Mouse (Mus musculus) hindbrain, embryonic 16.5 days (tissue): Measurements from ENCODE around the gene Mtcl1. TPM values are rescaled to one million over a fixed set of nuclear protein-coding genes. Genes with fewer than 3 reads are reported as not detected.

ENCODE experiments used
- ATAC-seq: fragments of 200-750 bp; cut with Nextera tagmentation; 2 replicates; pipeline ENCODE4 v1.8.0; 2017; ENCODE audit warnings: moderate TSS enrichment, moderate library complexity
- H3K27ac ChIP-seq: fragments of 300-500 bp; sonication (generic); 2 replicates; pipeline ENCODE4 v1.5.1; 2014; ENCODE audit warnings: low read depth, mild to moderate bottlenecking, control low read depth, low read length, moderate library complexity
- H3K27me3 ChIP-seq: fragments of 300-500 bp; sonication (generic); replicated peaks from 2 replicates; pipeline ENCODE4 v1.6.1; 2014; ENCODE audit warnings: low read length; ENCODE audit not compliant: control insufficient read depth, insufficient read depth
- H3K36me3 ChIP-seq: fragments of 300-500 bp; sonication (generic); 2 replicates; pipeline ENCODE4 v1.6.1; 2014; ENCODE audit warnings: mild to moderate bottlenecking, low read length, moderate library complexity, mixed read lengths; ENCODE audit not compliant: control insufficient read depth, insufficient read depth
- H3K4me1 ChIP-seq: fragments of 300-500 bp; sonication (generic); 2 replicates; pipeline ENCODE4 v1.6.1; 2014; ENCODE audit warnings: low read depth, low read length; ENCODE audit not compliant: control insufficient read depth, insufficient read depth
- H3K4me2 ChIP-seq: fragments of 300-500 bp; sonication (generic); 2 replicates; pipeline ENCODE4 v1.6.1; 2014; ENCODE audit warnings: mild to moderate bottlenecking, low read length, control low read depth, moderate library complexity
- H3K4me3 ChIP-seq: fragments of 300-500 bp; sonication (generic); 2 replicates; pipeline ENCODE4 v1.5.1; 2014; ENCODE audit warnings: mild to moderate bottlenecking, low read length, control low read depth, moderate library complexity
- H3K9ac ChIP-seq: fragments of 300-500 bp; sonication (generic); 2 replicates; pipeline ENCODE4 v1.6.1; 2014; ENCODE audit warnings: low read depth, mild to moderate bottlenecking, control low read depth, low read length, moderate library complexity
- H3K9me3 ChIP-seq: fragments of 300-500 bp; sonication (generic); 2 replicates; pipeline ENCODE4 v1.6.1; 2014; ENCODE audit warnings: mild to moderate bottlenecking, low read length, moderate library complexity; ENCODE audit not compliant: control insufficient read depth
- WGBS: fragments of 180-500 bp; shearing (Covaris S2); extraction: QIAGEN DNeasy Blood & Tissue Kit; methylation state at CpG from one replicate; pipeline ENCODE4 v1.1.7; 2014; 5-methylcytosine and 5-hydroxymethylcytosine counted together
- polyA plus RNA-seq: library from polyadenylated mRNA; unstranded; fragments of >200 nt; fragmentation: Nextera tagmentation; extraction: Ambion mirVana; gene quantifications from 2 replicates; pipeline ENCODE4 v1.2.1, GENCODE M21; 2015

Gene Mtcl1
- polyA plus RNA-seq, 1 experiment from 2014 or later = 28.0 TPM

- H3K9me3 ChIP-seq = no peaks in the 10 kb centered on the region
- H3K27ac ChIP-seq = no peak overlapping the region
- no peak for ATAC-seq
- no peak overlapping the region for H3K4me2 ChIP-seq
- H3K9ac ChIP-seq = no peak overlapping the region
- WGBS = 91% methylated on average over 5 of the region's 5 CpGs
- peaks cover 11% of the 10 kb centered on the region for H3K4me1 ChIP-seq
- H3K36me3 ChIP-seq = no peaks in the 10 kb centered on the region
- no peak overlapping the region for H3K4me3 ChIP-seq
- H3K27me3 ChIP-seq = no peaks in the 10 kb centered on the region
Measured at GRCm38 (mm10) chr17:66317156-66317555, 132.4 kb downstream of the Mtcl1 start.

DNA sequence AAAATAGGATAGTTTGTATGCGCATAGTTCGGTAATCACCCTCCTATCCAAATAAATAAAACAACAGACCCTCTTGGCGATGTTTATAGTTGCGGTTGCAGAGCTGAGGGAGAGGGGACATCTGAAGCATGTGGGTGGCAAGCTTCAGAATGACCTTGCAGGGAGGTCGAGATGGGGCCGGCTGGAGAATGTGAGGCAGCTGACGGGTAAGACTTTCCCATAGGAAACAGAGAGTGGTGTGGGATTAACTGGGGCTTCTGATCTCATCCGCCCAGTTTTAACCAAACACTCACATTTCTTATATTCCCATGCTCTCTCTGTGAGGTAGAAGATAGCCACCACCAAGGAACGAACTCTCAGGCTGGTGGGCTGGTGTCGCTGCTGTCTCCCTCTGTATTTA is 134.1 kb downstream of the Mtcl1 start:
- WGBS = 25% methylated on average over 10 of the region's 10 CpGs
- Histone ChIP-seq H3K4me1 (peaks cover 11% of the 10 kb centered on the region), H3K4me3 (no peak overlapping the region), H3K9me3 (no peaks in the 10 kb centered on the region), H3K27ac (peak overlapping the region; percentile 33; the same call in 1 of the 2 replicates), H3K27me3 (no peaks in the 10 kb centered on the region), H3K9ac (no peak overlapping the region), H3K36me3 (no peaks in the 10 kb centered on the region), H3K4me2 (peak overlapping the region; percentile 0; the same call in 1 of the 2 replicates)
- ATAC-seq = no peak

- no peaks in the 10 kb centered on the region for H3K36me3 ChIP-seq
- peak overlapping the region; percentile 56 for H3K27ac ChIP-seq
- H3K27me3 ChIP-seq = no peaks in the 10 kb centered on the region
- 51% methylated on average over 13 of the region's 13 CpGs for WGBS
- H3K4me2 ChIP-seq = peak overlapping the region; percentile 8; the same call in 1 of the 2 replicates
- H3K9me3 ChIP-seq = no peaks in the 10 kb centered on the region
- H3K9ac ChIP-seq = no peak overlapping the region
- ATAC-seq = 0 out of 2 replicates have a peak, but pooled peaks have one; percentile 68
- peaks cover 11% of the 10 kb centered on the region for H3K4me1 ChIP-seq
- H3K4me3 ChIP-seq = no peak overlapping the region
Measured at GRCm38 (mm10) chr17:66314566-66315285, 134.8 kb downstream of the Mtcl1 start.

GRCm38 (mm10) chr17:66301906-66302305 is 147.6 kb downstream of the Mtcl1 start:
- no peak overlapping the region for H3K4me3 ChIP-seq
- H3K9me3 ChIP-seq = no peaks in the 10 kb centered on the region
- no peaks in the 10 kb centered on the region for H3K27me3 ChIP-seq
- H3K36me3 ChIP-seq = no peaks in the 10 kb centered on the region
- no peak overlapping the region for H3K9ac ChIP-seq
- H3K4me1 ChIP-seq = no peaks in the 10 kb centered on the region
- 92% methylated on average over 7 of the region's 7 CpGs for WGBS
- H3K27ac ChIP-seq = no peak overlapping the region
- no peak for ATAC-seq
- H3K4me2 ChIP-seq = no peak overlapping the region

GRCm38 (mm10) chr17:66301267-66301666 is 148.3 kb downstream of the Mtcl1 start:
- Histone ChIP-seq H3K9me3 (no peaks in the 10 kb centered on the region), H3K27me3 (no peaks in the 10 kb centered on the region), H3K4me2 (no peak overlapping the region), H3K27ac (no peak overlapping the region), H3K4me3 (no peak overlapping the region), H3K9ac (no peak overlapping the region), H3K36me3 (no peaks in the 10 kb centered on the region), H3K4me1 (no peaks in the 10 kb centered on the region)
- no peak for ATAC-seq
- 79% methylated on average over 4 of the region's 4 CpGs for WGBS

DNA sequence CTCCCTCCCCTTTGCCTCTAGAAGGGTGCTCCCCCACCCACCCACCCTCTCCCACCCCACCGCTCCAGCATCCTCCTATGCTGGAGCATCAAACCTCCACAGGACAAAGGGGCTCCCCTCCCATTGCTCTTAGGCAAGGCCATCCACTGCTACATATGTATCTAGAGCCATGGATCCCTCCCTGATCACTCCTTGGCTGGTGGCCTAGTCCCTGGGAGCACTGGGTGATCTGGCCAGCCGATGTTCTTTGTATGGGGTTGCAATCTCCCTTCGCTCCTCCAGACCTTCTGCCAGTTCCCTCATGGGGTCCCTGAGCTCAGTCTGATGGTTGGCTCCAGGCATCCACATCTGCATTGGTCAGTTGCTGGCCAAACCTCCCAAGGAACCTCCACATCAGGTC is 151.8 kb downstream of the Mtcl1 start:
- Histone ChIP-seq H3K27ac (no peak overlapping the region), H3K9ac (no peak overlapping the region), H3K4me2 (no peak overlapping the region), H3K4me1 (no peaks in the 10 kb centered on the region), H3K36me3 (no peaks in the 10 kb centered on the region), H3K27me3 (no peaks in the 10 kb centered on the region), H3K4me3 (no peak overlapping the region), H3K9me3 (no peaks in the 10 kb centered on the region)
- ATAC-seq = no peak
- whole genome bisulfite sequencing = 87% methylated on average over 3 of the region's 3 CpGs

DNA sequence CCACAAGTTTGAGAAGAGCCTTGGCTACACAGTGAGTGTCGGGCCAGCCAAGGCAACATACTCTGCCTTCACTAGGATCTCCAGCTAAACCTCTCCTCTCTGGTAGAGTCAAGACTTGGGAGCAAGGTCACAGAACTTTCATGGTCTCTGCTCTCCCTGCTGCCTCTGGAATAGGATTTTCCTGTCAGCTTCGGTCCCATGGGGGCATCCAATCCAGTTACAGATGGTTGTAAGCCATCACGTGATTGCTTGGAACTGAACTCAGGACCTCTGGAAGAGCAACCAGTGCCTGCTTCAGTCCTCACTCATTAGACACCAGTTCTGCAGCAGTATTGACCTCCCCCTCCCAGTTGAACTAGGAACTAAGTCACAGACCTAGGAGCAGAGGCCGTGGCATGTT is 156.0 kb downstream of the Mtcl1 start:
- H3K27me3 ChIP-seq = no peaks in the 10 kb centered on the region
- H3K4me1 ChIP-seq = no peaks in the 10 kb centered on the region
- no peak for ATAC-seq
- no peak overlapping the region for H3K4me3 ChIP-seq
- H3K4me2 ChIP-seq = no peak overlapping the region
- no peaks in the 10 kb centered on the region for H3K9me3 ChIP-seq
- 90% methylated on average over 4 of the region's 4 CpGs for WGBS
- H3K27ac ChIP-seq = no peak overlapping the region
- no peak overlapping the region for H3K9ac ChIP-seq
- H3K36me3 ChIP-seq = no peaks in the 10 kb centered on the region

- Histone ChIP-seq H3K9me3 (no peaks in the 10 kb centered on the region), H3K9ac (no peak overlapping the region), H3K4me1 (no peaks in the 10 kb centered on the region), H3K27me3 (no peaks in the 10 kb centered on the region), H3K4me2 (no peak overlapping the region), H3K36me3 (no peaks in the 10 kb centered on the region), H3K27ac (no peak overlapping the region), H3K4me3 (no peak overlapping the region)
- WGBS = 89% methylated on average over 4 of the region's 4 CpGs
- ATAC-seq = no peak
Measured at GRCm38 (mm10) chr17:66289894-66290293, 159.7 kb downstream of the Mtcl1 start.
